Mouse (Mus musculus) midbrain, embryonic 10.5 days (tissue): ENCODE data around the gene S100a11. TPM values are rescaled to one million over a fixed set of nuclear protein-coding genes. Genes with fewer than 3 reads are reported as not detected.

Experiments
- DNase-seq: peaks from one replicate; pipeline ENCODE4 v3.0.0-alpha.2; 2017; ENCODE audit warnings: low spot score
- H3K27ac ChIP-seq: fragments of 300-500 bp; sonication (generic); replicated peaks from 2 replicates; pipeline ENCODE4 v1.5.1; 2016; ENCODE audit warnings: mild to moderate bottlenecking
- H3K27me3 ChIP-seq: fragments of 300-500 bp; sonication (generic); 2 replicates; pipeline ENCODE4 v1.6.1; 2016; ENCODE audit warnings: low read depth, mild to moderate bottlenecking; ENCODE audit not compliant: poor library complexity, severe bottlenecking
- H3K36me3 ChIP-seq: fragments of 300-500 bp; sonication (generic); 2 replicates; pipeline ENCODE4 v1.6.1; 2016; ENCODE audit warnings: mild to moderate bottlenecking, moderate library complexity
- H3K4me1 ChIP-seq: fragments of 300-500 bp; sonication (generic); 2 replicates; pipeline ENCODE4 v1.6.1; 2016
- H3K4me3 ChIP-seq: fragments of 300-500 bp; sonication (generic); 2 replicates; pipeline ENCODE4 v1.5.1; 2016; ENCODE audit warnings: mild to moderate bottlenecking, moderate library complexity
- H3K9me3 ChIP-seq: fragments of 300-500 bp; sonication (generic); replicated peaks from 2 replicates; pipeline ENCODE4 v1.6.1; 2016; ENCODE audit warnings: mild to moderate bottlenecking
- WGBS: fragments of 180-500 bp; shearing (Covaris S2); methylation state at CpG from one replicate; pipeline ENCODE4 v1.1.7; 2016; 5-methylcytosine and 5-hydroxymethylcytosine counted together
- polyA plus RNA-seq: library from polyadenylated mRNA; unstranded; fragments of >200 nt; fragmentation: Nextera tagmentation; extraction: Ambion mirVana; gene quantifications from 2 replicates; pipeline ENCODE4 v1.2.1, GENCODE M21; 2016

Gene S100a11
- polyA plus RNA-seq, 1 experiment from 2014 or later = 245 TPM

DNA sequence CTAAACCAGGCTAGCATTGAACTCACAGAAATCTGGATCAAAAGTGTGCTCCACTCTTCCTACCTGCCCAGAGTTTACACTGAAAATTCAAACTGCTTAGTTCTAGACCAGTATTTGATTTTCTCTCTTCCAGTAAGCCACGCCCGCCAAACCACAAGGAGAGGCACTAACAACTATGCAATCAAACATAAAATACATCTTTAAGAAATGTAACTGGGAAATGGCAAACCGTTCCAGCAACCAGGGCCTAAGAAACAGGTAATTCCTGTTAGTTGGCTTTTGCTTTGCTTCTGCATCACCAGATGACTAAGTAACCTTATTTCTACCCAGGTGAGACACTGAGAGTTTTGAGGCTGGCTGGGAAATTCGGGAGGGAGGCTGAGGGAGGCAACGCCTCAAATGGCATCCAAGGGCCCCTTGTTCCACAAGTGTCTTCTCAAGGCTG lies 13.4 kb upstream of the S100a11 start:
- WGBS = 79% methylated on average over 5 of the region's 5 CpGs
- no peaks in the 10 kb centered on the region for H3K27me3 ChIP-seq
- DNase-seq = no peak
- no peak overlapping the region for H3K27ac ChIP-seq
- H3K9me3 ChIP-seq = no peaks in the 10 kb centered on the region
- no peaks in the 10 kb centered on the region for H3K36me3 ChIP-seq
- no peak overlapping the region for H3K4me3 ChIP-seq
- H3K4me1 ChIP-seq = no peaks in the 10 kb centered on the region

DNA sequence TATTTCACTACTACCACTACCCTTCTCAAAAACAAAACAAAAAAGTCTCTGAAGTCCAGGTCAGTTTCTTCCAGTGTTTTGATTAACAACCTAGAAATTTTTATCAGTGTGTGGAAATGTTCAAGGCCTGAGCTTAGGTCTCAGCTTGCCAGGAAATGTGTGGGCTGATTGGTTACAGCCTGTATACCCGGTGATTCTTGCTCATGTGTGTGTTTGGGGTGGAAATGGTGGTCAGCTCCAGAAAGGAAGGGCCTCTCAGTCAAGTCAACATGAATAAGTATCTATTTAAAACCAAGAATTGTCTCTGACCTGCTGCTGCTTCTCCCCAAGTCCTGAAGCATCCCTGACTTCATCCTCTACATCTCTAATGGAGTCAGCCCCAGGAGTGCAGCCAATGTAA lies 11.0 kb upstream of the S100a11 start:
- no peaks in the 10 kb centered on the region for H3K27me3 ChIP-seq
- H3K27ac ChIP-seq = no peak overlapping the region
- no peaks in the 10 kb centered on the region for H3K4me1 ChIP-seq
- H3K36me3 ChIP-seq = no peaks in the 10 kb centered on the region
- WGBS = 83% methylated on average over 1 of the region's 1 CpGs
- no peak overlapping the region for H3K4me3 ChIP-seq
- no peaks in the 10 kb centered on the region for H3K9me3 ChIP-seq
- no peak for DNase-seq

DNA sequence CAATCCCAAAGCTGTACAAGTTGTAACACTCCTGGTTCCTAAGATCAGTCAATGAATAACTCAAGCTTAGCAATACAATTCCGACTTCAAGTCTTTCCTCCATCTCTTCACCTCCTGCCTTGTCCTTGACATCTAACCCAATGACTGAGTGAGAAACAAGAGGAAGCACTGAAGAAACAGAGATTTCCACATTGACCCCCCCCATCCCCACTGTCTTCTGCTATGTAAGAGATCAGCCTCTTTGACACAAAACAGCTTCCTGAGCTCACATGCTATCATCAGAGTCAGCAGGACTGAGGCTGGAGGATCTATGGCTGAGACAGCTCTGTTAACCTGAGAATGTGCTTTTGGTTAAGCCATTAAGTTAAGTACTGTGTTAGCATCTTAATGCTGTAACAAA lies 9.3 kb upstream of the S100a11 start:
- Histone ChIP-seq H3K36me3 (no peaks in the 10 kb centered on the region), H3K4me1 (no peaks in the 10 kb centered on the region), H3K27me3 (no peaks in the 10 kb centered on the region), H3K9me3 (no peaks in the 10 kb centered on the region), H3K27ac (no peak overlapping the region), H3K4me3 (no peak overlapping the region)
- 76% methylated on average over 1 of the region's 1 CpGs for WGBS
- DNase-seq = no peak

DNA sequence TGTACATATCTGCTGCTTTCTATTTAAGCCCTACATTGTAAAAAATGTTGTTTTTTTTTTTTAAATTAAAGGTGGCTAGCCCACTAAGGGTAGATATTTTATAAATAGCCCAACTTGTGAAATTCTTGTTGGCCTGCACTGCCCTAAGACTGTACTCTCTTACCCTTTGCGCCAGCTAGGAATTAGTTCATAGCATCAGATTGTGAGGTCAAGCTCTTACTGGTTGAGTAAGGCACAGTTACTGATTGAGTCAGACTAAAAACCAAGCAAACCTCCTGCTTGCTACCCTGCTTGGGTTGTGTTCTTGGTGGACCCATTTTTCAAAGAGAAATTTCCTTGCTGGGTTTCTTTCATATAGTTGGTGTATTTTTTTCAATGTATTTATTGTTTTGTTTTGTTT lies 8.5 kb upstream of the S100a11 start:
- no peak overlapping the region for H3K4me3 ChIP-seq
- no peaks in the 10 kb centered on the region for H3K27me3 ChIP-seq
- H3K27ac ChIP-seq = no peak overlapping the region
- no peak for DNase-seq
- no peaks in the 10 kb centered on the region for H3K36me3 ChIP-seq
- H3K9me3 ChIP-seq = no peaks in the 10 kb centered on the region
- 94% methylated on average over 1 of the region's 1 CpGs for WGBS
- H3K4me1 ChIP-seq = no peaks in the 10 kb centered on the region

DNA sequence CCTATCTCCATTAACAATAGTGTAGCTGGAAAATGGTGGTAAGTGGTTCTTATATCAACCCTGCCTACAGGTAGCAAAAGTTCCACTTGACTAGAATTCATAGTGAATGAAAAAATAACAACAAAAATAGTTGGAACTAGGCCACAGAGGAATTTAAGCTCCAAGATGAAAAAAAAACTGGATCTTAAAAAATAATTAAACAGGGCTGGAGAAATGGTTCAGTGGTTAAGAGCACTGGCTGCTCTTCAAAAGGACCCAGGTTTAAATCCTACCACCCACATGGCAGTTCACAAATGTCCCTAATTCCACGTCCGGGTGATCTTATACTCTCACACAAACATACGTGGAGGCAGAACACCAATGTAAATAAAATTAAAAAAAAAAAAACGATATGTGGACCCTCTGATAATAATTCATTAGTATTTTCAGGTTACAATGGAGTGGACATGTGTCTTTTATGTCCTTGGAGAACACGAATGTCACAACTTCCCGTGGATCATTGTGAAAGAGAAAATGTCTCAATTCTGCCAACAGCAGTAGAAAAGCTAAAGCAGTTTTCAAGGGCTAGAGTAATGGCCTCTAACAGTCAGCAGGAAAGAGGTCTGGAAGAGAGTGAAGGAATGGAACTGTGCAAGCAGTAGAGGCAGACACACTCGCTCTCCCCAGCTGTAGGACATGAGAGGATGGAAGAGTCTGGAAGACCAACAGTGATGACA lies 7.7 kb upstream of the S100a11 start:
- Histone ChIP-seq H3K4me3 (no peak overlapping the region), H3K9me3 (no peaks in the 10 kb centered on the region), H3K4me1 (no peaks in the 10 kb centered on the region), H3K27me3 (no peaks in the 10 kb centered on the region), H3K27ac (no peak overlapping the region), H3K36me3 (no peaks in the 10 kb centered on the region)
- 84% methylated on average over 7 of the region's 7 CpGs for WGBS
- DNase-seq = no peak

DNA sequence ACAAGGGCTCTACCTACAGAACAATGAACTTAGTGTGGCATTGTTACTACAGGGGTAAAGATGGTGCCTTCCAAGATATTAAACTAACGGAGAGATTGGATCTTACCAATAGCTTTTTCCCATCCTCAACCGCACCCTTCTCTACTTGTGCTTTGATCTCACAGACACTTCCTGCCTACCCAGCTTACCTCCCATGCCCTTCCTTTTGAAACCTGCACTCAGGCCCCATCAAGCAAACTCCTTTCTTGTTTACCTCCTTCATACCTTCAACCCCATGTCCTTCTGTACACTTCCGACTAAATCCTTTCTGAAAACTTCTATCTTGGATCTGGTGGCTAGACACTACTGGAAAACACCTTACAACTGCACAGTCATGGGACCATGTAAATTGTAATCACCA lies 5.7 kb upstream of the S100a11 start:
- WGBS = 89% methylated on average over 3 of the region's 3 CpGs
- Histone ChIP-seq H3K4me3 (no peak overlapping the region), H3K36me3 (no peaks in the 10 kb centered on the region), H3K9me3 (no peaks in the 10 kb centered on the region), H3K27me3 (no peaks in the 10 kb centered on the region; the same call in 1 of the 2 replicates), H3K4me1 (no peaks in the 10 kb centered on the region), H3K27ac (no peak overlapping the region)
- DNase-seq = no peak

DNA sequence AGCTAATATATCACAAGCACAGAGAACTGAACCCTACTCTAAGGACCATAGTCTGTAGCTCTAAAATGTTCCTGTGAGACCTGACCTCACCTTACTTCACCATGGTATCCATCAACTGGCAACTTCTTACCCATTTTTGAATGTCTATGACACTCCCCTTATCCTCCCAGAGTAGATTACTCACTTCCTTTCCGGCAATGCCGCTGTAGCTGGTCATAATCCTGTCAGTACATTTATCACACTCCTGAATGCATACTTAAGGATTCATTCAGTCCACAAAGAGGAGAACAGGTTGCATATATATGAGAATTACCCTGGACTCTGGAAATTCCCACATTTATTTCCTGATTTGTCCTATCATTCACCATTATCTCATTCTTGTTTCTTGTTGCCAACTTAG lies 2.9 kb upstream of the S100a11 start:
- DNase-seq = no peak
- no peak overlapping the region for H3K4me3 ChIP-seq
- H3K27ac ChIP-seq = no peak overlapping the region
- no peaks in the 10 kb centered on the region for H3K36me3 ChIP-seq
- H3K9me3 ChIP-seq = no peaks in the 10 kb centered on the region
- H3K27me3 ChIP-seq = peaks cover 11% of the 10 kb centered on the region
- H3K4me1 ChIP-seq = peaks cover 10% of the 10 kb centered on the region
- WGBS = 96% methylated on average over 2 of the region's 2 CpGs

DNA sequence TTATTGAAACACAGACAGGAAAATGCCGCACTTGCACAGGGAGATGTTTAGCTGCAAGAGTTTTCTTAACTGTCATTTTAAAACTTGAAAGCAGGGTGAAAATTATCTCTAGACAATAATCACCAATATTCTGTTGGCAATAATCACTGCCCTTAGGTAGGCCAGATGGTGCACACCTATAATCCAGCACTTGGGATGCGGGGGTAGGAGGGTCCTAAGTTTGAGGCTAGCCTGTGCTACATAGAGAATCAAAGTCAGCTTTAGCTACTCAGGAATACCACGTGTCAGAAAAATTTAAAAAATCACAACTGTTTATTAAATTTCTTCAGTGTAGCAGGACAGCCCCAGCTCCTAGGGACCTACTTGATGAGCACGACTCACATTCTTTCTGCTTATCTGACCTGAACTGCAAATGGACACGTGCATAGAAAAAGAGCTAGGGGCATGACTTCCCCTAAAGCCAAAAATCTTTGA lies 395 bp upstream of the S100a11 start:
- Histone ChIP-seq H3K4me1 (peaks cover 10% of the 10 kb centered on the region), H3K27ac (peak overlapping the region; percentile 76; the same call in 1 of the 2 replicates), H3K27me3 (peaks cover 11% of the 10 kb centered on the region), H3K36me3 (no peaks in the 10 kb centered on the region), H3K9me3 (no peaks in the 10 kb centered on the region), H3K4me3 (peak overlapping the region; percentile 67)
- DNase-seq = no peak
- WGBS = 56% methylated on average over 5 of the region's 5 CpGs

DNA sequence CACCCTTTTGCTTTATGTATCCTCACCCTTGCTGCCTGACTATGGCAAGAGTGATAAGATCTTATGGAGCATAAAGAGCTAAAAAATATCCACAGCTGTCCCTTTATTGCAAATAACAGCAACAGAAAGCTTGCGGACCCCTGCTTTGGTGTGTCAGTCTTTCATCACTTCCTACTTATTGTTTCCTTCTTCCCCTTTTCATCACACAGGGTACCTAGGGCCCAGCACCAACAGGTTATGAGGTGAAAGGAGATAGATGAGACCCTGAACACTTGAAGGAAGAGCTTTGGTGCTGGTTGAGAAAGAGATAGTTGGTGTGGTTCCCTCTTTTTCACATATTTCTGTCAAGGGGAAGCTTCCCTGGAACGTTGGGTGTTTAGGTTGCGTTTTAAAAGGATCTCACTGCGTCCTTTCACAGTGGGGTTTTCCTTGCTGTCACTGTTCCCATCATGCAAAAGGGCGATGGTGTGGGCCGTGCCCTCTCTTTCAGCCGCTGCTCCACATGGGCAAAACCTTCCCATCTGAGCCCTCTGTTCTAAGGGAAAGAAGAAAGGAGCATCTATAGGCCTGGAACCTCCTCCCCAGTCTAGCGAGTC lies 1.3 kb downstream of the S100a11 start:
- Histone ChIP-seq H3K4me3 (no peak overlapping the region; the same call in 1 of the 2 replicates), H3K27ac (no peak overlapping the region), H3K9me3 (no peaks in the 10 kb centered on the region), H3K27me3 (peaks cover 11% of the 10 kb centered on the region), H3K36me3 (no peaks in the 10 kb centered on the region), H3K4me1 (peaks cover 10% of the 10 kb centered on the region)
- 86% methylated on average over 8 of the region's 8 CpGs for WGBS
- no peak for DNase-seq

DNA sequence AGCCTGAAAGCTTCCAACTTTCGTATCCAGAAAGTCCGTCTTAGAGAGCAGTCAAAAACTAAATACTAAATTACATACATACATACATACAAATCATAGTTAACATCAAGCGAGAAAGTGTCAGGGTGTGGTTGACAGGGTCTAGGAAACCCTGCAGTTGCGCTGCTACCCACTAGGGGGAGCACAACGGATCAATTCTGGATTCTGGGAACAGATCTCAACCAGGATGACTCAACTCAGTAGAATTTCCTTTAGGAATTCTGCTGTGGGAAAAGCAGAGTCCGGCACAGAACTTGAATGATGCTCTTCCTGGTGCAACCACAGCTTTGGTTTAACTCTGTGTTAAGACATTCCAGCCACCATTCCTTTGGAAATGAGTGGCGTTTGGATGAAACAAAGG lies 2.3 kb downstream of the S100a11 start:
- H3K4me1 ChIP-seq = peaks cover 10% of the 10 kb centered on the region
- peaks cover 11% of the 10 kb centered on the region for H3K27me3 ChIP-seq
- DNase-seq = peak; percentile 60
- no peaks in the 10 kb centered on the region for H3K36me3 ChIP-seq
- H3K4me3 ChIP-seq = no peak overlapping the region
- WGBS = 48% methylated on average over 7 of the region's 7 CpGs
- no peak overlapping the region for H3K27ac ChIP-seq
- no peaks in the 10 kb centered on the region for H3K9me3 ChIP-seq

DNA sequence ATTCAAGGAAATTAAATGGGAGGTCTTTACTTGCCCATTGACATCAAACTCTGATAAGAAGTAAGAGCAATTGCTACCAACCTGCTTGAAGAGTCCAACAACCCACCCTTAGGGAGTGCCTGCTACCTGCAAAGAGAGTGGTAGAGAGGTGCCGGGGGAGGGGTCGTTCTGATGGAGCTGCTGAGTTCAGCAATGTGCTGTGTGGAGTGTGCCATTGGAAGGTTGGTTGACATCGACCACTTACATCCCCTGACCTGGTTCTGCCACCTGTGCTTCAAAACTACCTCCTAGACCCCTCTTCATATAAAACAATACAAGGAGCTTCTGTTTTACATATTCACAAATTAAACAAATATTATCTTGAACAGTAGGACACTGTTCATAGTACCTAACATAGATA lies 7.0 kb downstream of the S100a11 start:
- no peaks in the 10 kb centered on the region for H3K27me3 ChIP-seq
- no peaks in the 10 kb centered on the region for H3K36me3 ChIP-seq
- no peak overlapping the region for H3K4me3 ChIP-seq
- no peaks in the 10 kb centered on the region for H3K4me1 ChIP-seq
- 91% methylated on average over 3 of the region's 3 CpGs for WGBS
- DNase-seq = no peak
- no peaks in the 10 kb centered on the region for H3K9me3 ChIP-seq
- H3K27ac ChIP-seq = no peak overlapping the region

DNA sequence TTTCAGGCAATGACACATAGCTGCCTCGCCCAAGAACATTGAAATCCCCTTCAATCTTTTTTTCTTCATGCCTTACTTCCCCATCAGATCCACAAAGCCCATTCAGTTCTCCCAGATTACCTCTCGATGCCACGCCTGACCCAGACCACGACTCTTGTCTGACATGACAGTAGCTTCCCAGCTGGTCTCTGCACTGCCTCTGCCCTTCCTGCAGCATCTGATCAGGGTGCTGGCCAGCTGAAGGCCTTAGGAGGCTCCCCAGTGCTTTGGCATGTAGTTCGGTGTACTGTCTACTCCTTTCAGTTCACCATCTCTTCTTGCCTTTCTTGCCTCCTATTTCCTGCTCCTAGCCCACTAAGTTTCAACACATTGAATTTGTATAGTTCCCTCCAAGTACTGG lies 8.5 kb downstream of the S100a11 start:
- Histone ChIP-seq H3K4me3 (no peak overlapping the region), H3K4me1 (no peaks in the 10 kb centered on the region), H3K27me3 (no peaks in the 10 kb centered on the region), H3K27ac (no peak overlapping the region), H3K9me3 (0 out of 2 replicates have a peak, but pooled peaks cover 5% of the 10 kb centered on the region), H3K36me3 (no peaks in the 10 kb centered on the region)
- DNase-seq = no peak
- 89% methylated on average over 5 of the region's 5 CpGs for WGBS

DNA sequence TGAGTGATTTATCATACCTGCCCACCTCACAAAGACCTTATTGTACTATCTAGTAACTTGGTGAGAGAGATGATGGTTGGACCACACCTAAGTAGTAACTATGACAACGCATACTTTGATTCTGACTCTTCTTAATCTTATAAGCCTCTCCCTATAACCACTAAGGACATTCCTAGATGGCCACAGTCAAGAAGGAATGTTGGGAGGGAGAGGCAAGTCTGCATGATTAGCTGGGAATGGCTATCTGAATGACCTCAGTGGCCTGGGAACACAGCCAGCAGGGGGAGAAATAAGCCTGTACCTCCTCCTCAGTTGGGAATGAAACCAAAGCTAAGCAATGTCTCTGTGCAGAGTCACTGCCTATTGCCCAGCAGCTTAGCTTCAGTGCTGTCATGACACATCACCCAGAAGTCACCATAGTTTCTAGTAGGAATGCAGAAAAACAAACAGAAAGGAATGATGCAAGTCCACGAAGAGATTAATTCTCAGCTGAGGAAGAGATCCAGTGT lies 16.8 kb downstream of the S100a11 start:
- H3K4me1 ChIP-seq = no peaks in the 10 kb centered on the region
- no peak for DNase-seq
- no peak overlapping the region for H3K27ac ChIP-seq
- no peaks in the 10 kb centered on the region for H3K27me3 ChIP-seq
- H3K9me3 ChIP-seq = 0 out of 2 replicates have a peak, but pooled peaks cover 5% of the 10 kb centered on the region
- no peak overlapping the region for H3K4me3 ChIP-seq
- no peaks in the 10 kb centered on the region for H3K36me3 ChIP-seq
- WGBS = 63% methylated on average over 2 of the region's 2 CpGs
